Mouse (Mus musculus) heart, postnatal 0 days (tissue): ENCODE data around the gene 1700029P11Rik. TPM values are rescaled to one million over a fixed set of nuclear protein-coding genes. Genes with fewer than 3 reads are reported as not detected.

Source experiments
- ATAC-seq: fragments of 200-750 bp; cut with Nextera tagmentation; 2 replicates; pipeline ENCODE4 v1.8.0; 2017; ENCODE audit warnings: low read depth, moderate number of reproducible peaks, moderate library complexity; ENCODE audit not compliant: insufficient read depth
- DNase-seq: peaks from one replicate; pipeline ENCODE4 v3.0.0-alpha.2; 2016; ENCODE audit warnings: low spot score
- H3K27ac ChIP-seq: fragments of 300-500 bp; sonication (generic); 2 replicates; pipeline ENCODE4 v1.5.1; 2014; ENCODE audit warnings: low read depth, mild to moderate bottlenecking
- H3K27me3 ChIP-seq: fragments of 300-500 bp; sonication (generic); 2 replicates; pipeline ENCODE4 v1.6.1; 2014; ENCODE audit warnings: low read length, mixed read lengths; ENCODE audit not compliant: control insufficient read depth, insufficient read depth
- H3K36me3 ChIP-seq: fragments of 300-500 bp; sonication (generic); replicated peaks from 2 replicates; pipeline ENCODE4 v1.6.1; 2014; ENCODE audit warnings: low read length, mixed read lengths; ENCODE audit not compliant: control insufficient read depth, insufficient read depth
- H3K4me1 ChIP-seq: fragments of 300-500 bp; sonication (generic); 2 replicates; pipeline ENCODE4 v1.6.1; 2014; ENCODE audit warnings: antibody characterized with exemption; ENCODE audit not compliant: control insufficient read depth, insufficient read depth
- H3K4me2 ChIP-seq: fragments of 300-500 bp; sonication (generic); 2 replicates; pipeline ENCODE4 v1.6.1; 2014; ENCODE audit warnings: low read depth, mild to moderate bottlenecking, low read length, moderate library complexity
- H3K4me3 ChIP-seq: fragments of 300-500 bp; sonication (generic); 2 replicates; pipeline ENCODE4 v1.5.1; 2014; ENCODE audit warnings: low read depth, low read length
- H3K9ac ChIP-seq: fragments of 300-500 bp; sonication (generic); replicated peaks from 2 replicates; pipeline ENCODE4 v1.6.1; 2014; ENCODE audit warnings: low read depth, low read length, mixed read lengths
- H3K9me3 ChIP-seq: fragments of 300-500 bp; sonication (generic); replicated peaks from 2 replicates; pipeline ENCODE4 v1.6.1; 2016; ENCODE audit warnings: low read length; ENCODE audit not compliant: control insufficient read depth
- CTCF ChIP-seq: IDR thresholded peaks from 2 replicates; pipeline ENCODE4 v1.5.1; 2016; ENCODE audit warnings: antibody characterized with exemption, control low read depth, low read depth
- EP300 ChIP-seq: IDR thresholded peaks from 2 replicates; pipeline ENCODE4 v1.6.1; 2016; ENCODE audit warnings: antibody characterized with exemption, low read depth
- WGBS: fragments of 180-500 bp; shearing (Covaris S2); extraction: QIAGEN DNeasy Blood & Tissue Kit; methylation state at CpG from one replicate; pipeline ENCODE4 v1.1.7; 2014; 5-methylcytosine and 5-hydroxymethylcytosine counted together
- polyA plus RNA-seq: library from polyadenylated mRNA; unstranded; fragments of >200 nt; fragmentation: Nextera tagmentation; extraction: Ambion mirVana; gene quantifications from 2 replicates; pipeline ENCODE4 v1.2.1, GENCODE M21; 2015
- total RNA-seq: library from RNA; depleted of rRNA; stranded (reverse); fragments of >200 nt; gene quantifications from 2 replicates; pipeline ENCODE4 v1.2.3, GENCODE M21; 2014; ENCODE audit warnings: low replicate concordance; rRNA removed

1700029P11Rik gene
- total and polyA plus RNA-seq, 2 experiments from 2014 or later: not detected

GRCm38 (mm10) chr15:82023965-82024635, 43.8 kb downstream of the 1700029P11Rik start:
- DNase-seq (no peak), ATAC-seq (no peak)
- H3K4me1 ChIP-seq: no peaks in the 10 kb centered on the region
- 85% methylated on average over 6 of the region's 6 CpGs for WGBS
- H3K27ac ChIP-seq: no peak overlapping the region
- no peak overlapping the region for H3K4me3 ChIP-seq
- H3K27me3 ChIP-seq: no peaks in the 10 kb centered on the region
- H3K36me3 ChIP-seq: peaks cover 80% of the 10 kb centered on the region
- H3K9me3 ChIP-seq: no peaks in the 10 kb centered on the region
- no peak overlapping the region for H3K4me2 ChIP-seq
- no peak overlapping the region for H3K9ac ChIP-seq
- TF ChIP-seq EP300 (no peak), CTCF (no peak)

- no peaks in the 10 kb centered on the region for H3K9me3 ChIP-seq
- H3K4me3 ChIP-seq: no peak overlapping the region
- DNase-seq: no peak
- WGBS: 90% methylated on average over 7 of the region's 7 CpGs
- H3K9ac ChIP-seq: no peak overlapping the region
- peaks cover 91% of the 10 kb centered on the region for H3K36me3 ChIP-seq
- H3K4me1 ChIP-seq: no peaks in the 10 kb centered on the region
- H3K27me3 ChIP-seq: no peaks in the 10 kb centered on the region
- H3K27ac ChIP-seq: peak overlapping the region; percentile 70; the same call in 1 of the 2 replicates
- no peak for ATAC-seq
- no peak overlapping the region for H3K4me2 ChIP-seq
- TF ChIP-seq CTCF: no peak
- TF ChIP-seq EP300: no peak
Measured at GRCm38 (mm10) chr15:82027276-82027675, 46.9 kb downstream of the 1700029P11Rik start.

- peak overlapping the region; percentile 70; the same call in 1 of the 2 replicates for H3K27ac ChIP-seq
- TF ChIP-seq EP300 (no peak), CTCF (no peak)
- no peak for DNase-seq
- no peaks in the 10 kb centered on the region for H3K27me3 ChIP-seq
- H3K9me3 ChIP-seq: no peaks in the 10 kb centered on the region
- WGBS: 81% methylated on average over 7 of the region's 7 CpGs
- H3K36me3 ChIP-seq: peaks cover 88% of the 10 kb centered on the region
- H3K4me1 ChIP-seq: no peaks in the 10 kb centered on the region
- no peak overlapping the region for H3K4me2 ChIP-seq
- no peak overlapping the region for H3K9ac ChIP-seq
- no peak for ATAC-seq
- H3K4me3 ChIP-seq: no peak overlapping the region
Measured at GRCm38 (mm10) chr15:82027726-82028125, 47.4 kb downstream of the 1700029P11Rik start.

Other genes starting within 250 kb of the 1700029P11Rik start
- gene Zc3h7b, start 235.5 kb upstream of the 1700029P11Rik start, total RNA-seq: 41.4 and 51.1 TPM in 2 replicates
- 11.6 and 14.3 TPM in 2 replicates for gene Zc3h7b, start 235.5 kb upstream of the 1700029P11Rik start, polyA plus RNA-seq
- 50.6 and 87.8 TPM in 2 replicates for gene Rangap1, start 235.0 kb upstream of the 1700029P11Rik start, total RNA-seq
- 28.7 and 31.3 TPM in 2 replicates for gene Rangap1, start 235.0 kb upstream of the 1700029P11Rik start, polyA plus RNA-seq
- 41.5 and 58.7 TPM in 2 replicates for gene Tef, start 178.1 kb upstream of the 1700029P11Rik start, total RNA-seq
- 27.8 and 30.3 TPM in 2 replicates for gene Tef, start 178.1 kb upstream of the 1700029P11Rik start, polyA plus RNA-seq
- 19.2 and 75.8 TPM in 2 replicates for gene Tob2, start 121.7 kb upstream of the 1700029P11Rik start, total RNA-seq
- gene Tob2, start 121.7 kb upstream of the 1700029P11Rik start, polyA plus RNA-seq: 16.0 and 18.2 TPM in 2 replicates
- 26.9 and 31.0 TPM in 2 replicates for gene Phf5a, start 108.6 kb upstream of the 1700029P11Rik start, total RNA-seq
- gene Phf5a, start 108.6 kb upstream of the 1700029P11Rik start, polyA plus RNA-seq: 60.7 and 65.3 TPM in 2 replicates
- gene Aco2, start 108.2 kb upstream of the 1700029P11Rik start, total RNA-seq: 2,020 and 2,039 TPM in 2 replicates
- gene Aco2, start 108.2 kb upstream of the 1700029P11Rik start, polyA plus RNA-seq: 1,019 and 1,040 TPM in 2 replicates
- 8.4 and 14.8 TPM in 2 replicates for gene Polr3h, start 54.3 kb upstream of the 1700029P11Rik start, total RNA-seq
- 315 and 321 TPM in 2 replicates for gene Polr3h, start 54.3 kb upstream of the 1700029P11Rik start, polyA plus RNA-seq
- gene Csdc2, start 43.8 kb upstream of the 1700029P11Rik start, total RNA-seq: 2.0 and 2.8 TPM in 2 replicates
- 7.7 and 7.9 TPM in 2 replicates for gene Csdc2, start 43.8 kb upstream of the 1700029P11Rik start, polyA plus RNA-seq
- gene Pmm1, start 19.6 kb upstream of the 1700029P11Rik start, total RNA-seq: 19.8 and 27.0 TPM in 2 replicates
- gene Pmm1, start 19.6 kb upstream of the 1700029P11Rik start, polyA plus RNA-seq: 17.8 and 19.1 TPM in 2 replicates
- gene Xrcc6, start 7.3 kb downstream of the 1700029P11Rik start, total RNA-seq: 25.2 and 37.2 TPM in 2 replicates
- gene Xrcc6, start 7.3 kb downstream of the 1700029P11Rik start, polyA plus RNA-seq: 36.8 and 39.0 TPM in 2 replicates
- gene Desi1, start 53.3 kb downstream of the 1700029P11Rik start, total RNA-seq: 9.0 and 13.6 TPM in 2 replicates
- gene Desi1, start 53.3 kb downstream of the 1700029P11Rik start, polyA plus RNA-seq: 15.4 and 16.1 TPM in 2 replicates
- gene Snu13, start 67.1 kb downstream of the 1700029P11Rik start, total RNA-seq: 204 and 222 TPM in 2 replicates
- gene Snu13, start 67.1 kb downstream of the 1700029P11Rik start, polyA plus RNA-seq: 109 and 123 TPM in 2 replicates
- not detected in 2 replicates for gene 4930407I10Rik, start 78.6 kb downstream of the 1700029P11Rik start, total RNA-seq
- not detected in 2 replicates for gene 4930407I10Rik, start 78.6 kb downstream of the 1700029P11Rik start, polyA plus RNA-seq
- not detected in 2 replicates for gene Mei1, start 89.5 kb downstream of the 1700029P11Rik start, total RNA-seq
- not detected in 2 replicates for gene Mei1, start 89.5 kb downstream of the 1700029P11Rik start, polyA plus RNA-seq
- gene Ccdc134, start 147.4 kb downstream of the 1700029P11Rik start, total RNA-seq: 4.9 and 6.9 TPM in 2 replicates
- 5.9 and 6.5 TPM in 2 replicates for gene Ccdc134, start 147.4 kb downstream of the 1700029P11Rik start, polyA plus RNA-seq
- 86.3 and 90.3 TPM in 2 replicates for gene Srebf2, start 166.6 kb downstream of the 1700029P11Rik start, total RNA-seq
- gene Srebf2, start 166.6 kb downstream of the 1700029P11Rik start, polyA plus RNA-seq: 58.0 and 68.3 TPM in 2 replicates
- gene Shisa8, start 232.3 kb downstream of the 1700029P11Rik start, total RNA-seq: 0.19 and 7.5 TPM in 2 replicates
- gene Shisa8, start 232.3 kb downstream of the 1700029P11Rik start, polyA plus RNA-seq: 0.07 and 0.23 TPM in 2 replicates
- 1.5 TPM in 1 of 2 replicates, not detected in the other for gene Tnfrsf13c, start 243.8 kb downstream of the 1700029P11Rik start, total RNA-seq
- gene Tnfrsf13c, start 243.8 kb downstream of the 1700029P11Rik start, polyA plus RNA-seq: not detected in 2 replicates